Mouse (Mus musculus): ENCODE results near the gene Bach1. TPM values are rescaled to one million over a fixed set of nuclear protein-coding genes. Genes with fewer than 3 reads are reported as not detected.
A peak's percentile ranks its signal among the peaks of the same experiment; 100 is the strongest.

Gene Bach1
- total and polyA plus RNA-seq, 3 experiments: 11.4 to 20.9 (median 13.4) TPM

DNA sequence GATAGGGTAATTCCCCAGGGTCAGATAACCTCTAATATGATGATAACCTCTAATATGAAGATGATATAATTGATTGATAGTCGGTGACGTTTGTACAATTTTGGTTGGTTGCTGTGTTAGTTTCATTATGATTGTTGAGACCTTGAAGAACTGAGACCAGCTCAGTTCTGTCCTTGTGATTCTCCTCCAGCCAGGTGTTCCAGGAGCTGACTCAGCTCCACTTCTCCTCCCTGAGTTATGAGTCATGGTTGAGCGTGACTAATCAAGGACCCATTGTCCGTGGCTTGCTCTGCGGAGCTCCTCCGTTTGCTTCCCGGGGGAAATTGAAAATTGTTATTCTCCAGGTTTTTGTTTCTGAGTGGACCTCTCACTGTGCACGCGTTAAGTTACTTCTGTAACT is 33.5 kb upstream of the Bach1 start (continued):
- TF ChIP-seq JUND (conservative IDR thresholded peaks at IDR 0.05; ENCODE audit: low read depth, low read length) (peak; percentile 99), MAX (IDR thresholded peaks at IDR 0.05; ENCODE audit: low read length) (peak; percentile 51; the same call in 1 of the 2 replicates), CHD2 (IDR thresholded peaks at IDR 0.05; ENCODE audit: low read length) (peak; percentile 76), CHD1 (IDR thresholded peaks at IDR 0.05; ENCODE audit: low read depth, low read length) (no peak), ZNF384 (IDR thresholded peaks at IDR 0.05; ENCODE audit: low read depth, low read length) (no peak), MAZ (IDR thresholded peaks at IDR 0.05; ENCODE audit: low read depth, low read length) (peak; percentile 15; the same call in 1 of the 2 replicates), JUN (IDR thresholded peaks at IDR 0.05; ENCODE audit: insufficient read depth, low read depth, low read length) (peak; percentile 97), ZKSCAN1 (IDR thresholded peaks at IDR 0.05; ENCODE audit: borderline replicate concordance, low read depth, low read length) (no peak), NRF1 (IDR thresholded peaks at IDR 0.05; ENCODE audit: low read depth, low read length) (no peak), GABPA (IDR thresholded peaks at IDR 0.05; ENCODE audit: insufficient replicate concordance, low read depth, low read length) (no peak), CTCF (conservative IDR thresholded peaks at IDR 0.05 in 1 of 2, IDR thresholded peaks at IDR 0.05 in 1 of 2; ENCODE audit: low read depth in 2 of 2, low read length in 2 of 2) (no peak), ZC3H11A (IDR thresholded peaks at IDR 0.05; ENCODE audit: low read depth, low read length) (no peak), SIN3A (IDR thresholded peaks at IDR 0.05; ENCODE audit: low read length) (peak; percentile 73), ETS1 (conservative IDR thresholded peaks at IDR 0.05; ENCODE audit: low read depth, low read length) (peak; percentile 99), USF1 (IDR thresholded peaks at IDR 0.05; ENCODE audit: low read depth, low read length) (no peak)

DNA sequence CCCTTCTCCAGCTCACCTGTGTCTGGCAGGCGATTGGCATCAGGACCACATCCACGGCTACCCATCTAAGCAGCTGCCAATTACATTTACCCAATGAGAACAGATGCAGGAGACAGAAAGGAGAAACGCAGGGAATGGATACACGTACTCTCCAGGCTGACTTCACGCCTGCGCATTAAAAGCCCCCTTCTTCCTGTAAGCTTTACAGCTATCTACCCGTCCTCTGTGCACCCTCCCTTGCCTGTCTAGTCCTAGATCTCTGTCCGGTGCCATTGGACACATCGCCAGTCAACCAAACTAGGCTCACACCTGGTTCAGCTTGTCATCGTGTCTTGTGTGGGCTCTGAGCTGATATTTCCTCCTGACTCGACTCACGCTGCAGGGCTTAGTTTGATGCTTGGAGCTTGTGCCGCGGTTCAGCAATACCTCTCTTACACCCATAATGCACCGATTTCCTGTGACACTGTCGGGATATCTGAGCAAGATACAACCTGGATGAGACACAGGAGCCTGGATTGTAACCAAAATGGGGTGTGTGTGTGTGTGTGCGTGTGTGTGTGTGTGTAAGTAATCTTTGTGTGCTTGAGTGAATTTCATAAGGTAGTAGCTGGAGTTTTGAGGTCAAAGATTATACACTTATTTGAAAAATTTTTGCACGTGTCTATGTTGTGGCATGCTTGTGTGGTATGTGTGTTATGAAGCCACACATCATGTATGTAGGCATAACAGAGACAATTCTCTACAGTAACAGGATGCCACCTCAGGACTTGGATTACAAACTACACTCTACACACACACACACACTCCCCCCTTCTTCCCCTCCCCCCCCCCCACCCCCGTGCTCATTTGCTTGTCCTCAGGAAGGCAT is 32.8 kb upstream of the Bach1 start:
- DNase-seq (ENCODE audit: extremely low read depth): peak; percentile 66
- in situ Hi-C loops (cut with MboI; ENCODE audit: low pct_ligation_motif_present, low pct_unique_long_range_greater_than_20kb, low sequenced_read_pairs): no loop called here

More for the DNA sequence above, 32.8 kb upstream of the Bach1 start:
- peaks cover 32 to 78% of the 10 kb centered on the region in 2 experiments for H3K4me1 ChIP-seq (ENCODE audit: control insufficient read depth in 1 of 2, insufficient read depth in 2 of 2)
- dilution Hi-C loops (cut with MboI; ENCODE audit: extremely low pct_ligation_motif_present, extremely low pct_unique_long_range_greater_than_20kb, low sequenced_read_pairs): no loop called here
- no peaks in the 10 kb centered on the region for H3K27me3 ChIP-seq (replicated peaks)
- peak overlapping the region; percentile 82 for H3K4me2 ChIP-seq (ENCODE audit: insufficient read depth, low read depth, poor library complexity, severe bottlenecking)
- TF ChIP-seq ZC3H11A (IDR thresholded peaks at IDR 0.05; ENCODE audit: low read depth, low read length) (no peak), CHD1 (IDR thresholded peaks at IDR 0.05; ENCODE audit: low read depth, low read length) (0 out of 2 replicates have a peak, but pooled peaks have one; percentile 66), ELF1 (IDR thresholded peaks at IDR 0.05; ENCODE audit: low read depth, low read length) (peak; percentile 74), NRF1 (IDR thresholded peaks at IDR 0.05; ENCODE audit: low read depth, low read length) (peak; percentile 79), UBTF (IDR thresholded peaks at IDR 0.05; ENCODE audit: low read depth, low read length) (0 out of 2 replicates have a peak, but pooled peaks have one; percentile 57), USF1 (IDR thresholded peaks at IDR 0.05; ENCODE audit: low read depth, low read length) (no peak), MAX (IDR thresholded peaks at IDR 0.05; ENCODE audit: low read length) (peak; percentile 71), JUN (IDR thresholded peaks at IDR 0.05; ENCODE audit: insufficient read depth, low read depth, low read length) (no peak), MYC (IDR thresholded peaks at IDR 0.05; ENCODE audit: low read depth, low read length) (0 out of 2 replicates have a peak, but pooled peaks have one; percentile 72), CTCF (conservative IDR thresholded peaks at IDR 0.05 in 1 of 2, IDR thresholded peaks at IDR 0.05 in 1 of 2; ENCODE audit: low read depth in 2 of 2, low read length in 2 of 2) (no peak), SIN3A (IDR thresholded peaks at IDR 0.05; ENCODE audit: low read length) (peak; percentile 33; the same call in 1 of the 2 replicates), MEF2A (IDR thresholded peaks at IDR 0.05; ENCODE audit: borderline replicate concordance, low read depth, low read length) (no peak), KAT2A (IDR thresholded peaks at IDR 0.05; ENCODE audit: insufficient replicate concordance, low read length) (no peak), PAX5 (IDR thresholded peaks at IDR 0.05; ENCODE audit: low read length) (no peak), USF2 (conservative IDR thresholded peaks at IDR 0.05; ENCODE audit: low read depth, low read length) (no peak), TCF12 (IDR thresholded peaks at IDR 0.05; ENCODE audit: low read depth, low read length) (peak; percentile 50; the same call in 1 of the 2 replicates), MXI1 (IDR thresholded peaks at IDR 0.05; ENCODE audit: low read depth, low read length) (peak; percentile 78), ZNF384 (IDR thresholded peaks at IDR 0.05; ENCODE audit: low read depth, low read length) (no peak), ZMIZ1 (IDR thresholded peaks at IDR 0.05; ENCODE audit: low read depth, low read length) (peak; percentile 71), IRF4 (IDR thresholded peaks at IDR 0.05; ENCODE audit: low read depth, low read length) (no peak), BHLHE40 (IDR thresholded peaks at IDR 0.05; ENCODE audit: low read depth, low read length) (peak; percentile 67), MAZ (IDR thresholded peaks at IDR 0.05; ENCODE audit: low read depth, low read length) (no peak; the same call in none of the 2 replicates), ETS1 (conservative IDR thresholded peaks at IDR 0.05; ENCODE audit: low read depth, low read length) (peak; percentile 7; the same call in 1 of the 2 replicates), HCFC1 (IDR thresholded peaks at IDR 0.05; ENCODE audit: low read depth, low read length) (peak; percentile 19; the same call in 1 of the 2 replicates)
- no peaks in the 10 kb centered on the region for H3K79me2 ChIP-seq (replicated peaks; ENCODE audit: control insufficient read depth, extremely low read depth, insufficient read depth, poor library complexity, severe bottlenecking)
- no peaks in the 10 kb centered on the region for H3K9me3 ChIP-seq (replicated peaks; ENCODE audit: low read length)
- H3K27ac ChIP-seq (ENCODE audit: insufficient read depth, low read depth): peak overlapping the region; percentile 90
- H3K36me3 ChIP-seq (replicated peaks in 1 of 2; ENCODE audit: control insufficient read depth in 1 of 2, insufficient read depth in 1 of 2, low read length in 1 of 2): no peaks in the 10 kb centered on the region
- peak overlapping the region; percentile 37 for H3K9ac ChIP-seq (ENCODE audit: insufficient read depth, low read depth)
- H3K4me3 ChIP-seq (replicated peaks in 1 of 3; ENCODE audit: low read depth in 2 of 3, low read length in 2 of 3, poor library complexity in 1 of 3): peak overlapping the region; percentile 45 to 67 (median 51)

Measured in CH12.LX (cell line).